10 mouse cellular contexts compared by ENCODE assay signal in genomic region chr2:116101221-116101620, GRCm38 (mm10). TPM values are rescaled to one million over a fixed set of nuclear protein-coding genes. Genes with fewer than 3 reads are reported as not detected.
DNase-seq lines count a peak whose midpoint lies in the region; ATAC-seq and TF ChIP-seq lines count a peak whose summit lies in the region.
"Had no signal": no experiment of that assay in that cellular context is flagged by ENCODE, and none has a peak within 500 bp of the region (broad histone marks: within the 10 kb centered on the region; RNA-seq: fewer than 3 reads in every experiment).

No protein-coding gene starts in this region.

- H3K27me3 ChIP-seq in kidney, embryonic 14.5 days (ENCODE audit: control insufficient read depth, insufficient read depth, low read length), result no peaks in the 10 kb centered on the region
- no peaks in the 10 kb centered on the region for H3K27me3 ChIP-seq in CH12.LX (replicated peaks)
- no peaks in the 10 kb centered on the region for H3K27me3 ChIP-seq in embryonic facial prominence, embryonic 10.5 days (replicated peaks; ENCODE audit: low read depth, poor library complexity, severe bottlenecking)
- 0 out of 2 replicates have a peak, but pooled peaks cover 5% of the 10 kb centered on the region for H3K27me3 ChIP-seq in limb, embryonic 10.5 days (ENCODE audit: low read depth, poor library complexity, severe bottlenecking)
- H3K27me3 ChIP-seq in hindbrain, embryonic 12.5 days, result no peaks in the 10 kb centered on the region
- H3K27me3 ChIP-seq: limb, embryonic 15.5 days; stomach, embryonic 15.5 days had no signal

- TF ChIP-seq RAD21 in CH12.LX (IDR thresholded peaks at IDR 0.05; ENCODE audit: low read depth, low read length), result peak; percentile 60

- in situ Hi-C loops in CH12.LX (cut with MboI; ENCODE audit: low pct_ligation_motif_present, low pct_unique_long_range_greater_than_20kb, low sequenced_read_pairs), result loop anchor here (10.0 kb wide), 1 partner anchor 586 kb away; no protein-coding TSS in a partner anchor

- dilution Hi-C loops in CH12.LX (cut with MboI; ENCODE audit: extremely low pct_ligation_motif_present, extremely low pct_unique_long_range_greater_than_20kb, low sequenced_read_pairs), result no loop called here

- peak; percentile 20 for DNase-seq in kidney, adult 11 months
- DNase-seq in CH12.LX (ENCODE audit: extremely low read depth) (peak; percentile 53), R1 (ENCODE audit: low read depth, low spot score) (peak; percentile 62)
- DNase-seq in embryonic facial prominence, embryonic 10.5 days (ENCODE audit: low spot score), result peak; percentile 66
- peak; percentile 72 for DNase-seq in limb, embryonic 10.5 days (ENCODE audit: low spot score)
- DNase-seq in retina, postnatal 7 days (ENCODE audit: low read depth, low spot score), result peak; percentile 14

- TF ChIP-seq POLR2A in CH12.LX (IDR thresholded peaks at IDR 0.05; ENCODE audit: low read depth, low read length), result no peak

- H3K36me3 ChIP-seq in kidney, embryonic 14.5 days (ENCODE audit: control insufficient read depth, insufficient read depth, low read length), result no peaks in the 10 kb centered on the region
- no peaks in the 10 kb centered on the region for H3K36me3 ChIP-seq in CH12.LX (replicated peaks in 1 of 2; ENCODE audit: control insufficient read depth in 1 of 2, insufficient read depth in 1 of 2, low read length in 1 of 2)
- H3K36me3 ChIP-seq in embryonic facial prominence, embryonic 10.5 days (replicated peaks), result no peaks in the 10 kb centered on the region
- H3K36me3 ChIP-seq in limb, embryonic 10.5 days, result no peaks in the 10 kb centered on the region
- H3K36me3 ChIP-seq in hindbrain, embryonic 12.5 days, result no peaks in the 10 kb centered on the region
- H3K36me3 ChIP-seq: limb, embryonic 15.5 days; stomach, embryonic 15.5 days had no signal

- no peaks in the 10 kb centered on the region for H3K79me2 ChIP-seq in CH12.LX (replicated peaks; ENCODE audit: control insufficient read depth, extremely low read depth, insufficient read depth, poor library complexity, severe bottlenecking)

- no peaks in the 10 kb centered on the region for H3K9me3 ChIP-seq in kidney, embryonic 14.5 days (ENCODE audit: control insufficient read depth, low read length)
- no peaks in the 10 kb centered on the region for H3K9me3 ChIP-seq in CH12.LX (replicated peaks; ENCODE audit: low read length)
- H3K9me3 ChIP-seq in embryonic facial prominence, embryonic 10.5 days, result no peaks in the 10 kb centered on the region
- no peaks in the 10 kb centered on the region for H3K9me3 ChIP-seq in limb, embryonic 10.5 days (replicated peaks)
- no peaks in the 10 kb centered on the region for H3K9me3 ChIP-seq in hindbrain, embryonic 12.5 days (replicated peaks)
- H3K9me3 ChIP-seq: limb, embryonic 15.5 days; stomach, embryonic 15.5 days had no signal

- H3K27ac ChIP-seq in kidney, embryonic 14.5 days (ENCODE audit: low read depth, low read length), result no peak overlapping the region
- no peak overlapping the region for H3K27ac ChIP-seq in CH12.LX (ENCODE audit: insufficient read depth, low read depth)
- H3K27ac ChIP-seq in embryonic facial prominence, embryonic 10.5 days (replicated peaks), result no peak overlapping the region
- no peak overlapping the region for H3K27ac ChIP-seq in limb, embryonic 10.5 days
- H3K27ac ChIP-seq in hindbrain, embryonic 12.5 days, result no peak overlapping the region
- H3K27ac ChIP-seq: limb, embryonic 15.5 days; stomach, embryonic 15.5 days had no signal

- no peak overlapping the region for H3K4me3 ChIP-seq in kidney, embryonic 14.5 days (ENCODE audit: low read length)
- H3K4me3 ChIP-seq in CH12.LX (replicated peaks in 1 of 3; ENCODE audit: low read depth in 2 of 3, low read length in 2 of 3, poor library complexity in 1 of 3), result no peak overlapping the region
- no peak overlapping the region for H3K4me3 ChIP-seq in embryonic facial prominence, embryonic 10.5 days
- no peak overlapping the region for H3K4me3 ChIP-seq in limb, embryonic 10.5 days
- no peak overlapping the region for H3K4me3 ChIP-seq in hindbrain, embryonic 12.5 days
- H3K4me3 ChIP-seq: limb, embryonic 15.5 days; stomach, embryonic 15.5 days had no signal

- no peaks in the 10 kb centered on the region for H3K4me1 ChIP-seq in kidney, embryonic 14.5 days (ENCODE audit: control insufficient read depth, insufficient read depth, low read length)
- H3K4me1 ChIP-seq in CH12.LX (ENCODE audit: control insufficient read depth in 1 of 2, insufficient read depth in 2 of 2), result no peaks in the 10 kb centered on the region; a peak in 1 of 4 replicates
- peaks cover 9% of the 10 kb centered on the region; the same call in 1 of the 2 replicates for H3K4me1 ChIP-seq in embryonic facial prominence, embryonic 10.5 days
- peaks cover 3% of the 10 kb centered on the region; the same call in 1 of the 2 replicates for H3K4me1 ChIP-seq in limb, embryonic 10.5 days
- H3K4me1 ChIP-seq in hindbrain, embryonic 12.5 days, result peaks cover 7% of the 10 kb centered on the region
- H3K4me1 ChIP-seq: limb, embryonic 15.5 days; stomach, embryonic 15.5 days had no signal

- H3K4me2 ChIP-seq in kidney, embryonic 14.5 days (replicated peaks; ENCODE audit: low read depth, low read length), result no peak overlapping the region
- no peak overlapping the region for H3K4me2 ChIP-seq in CH12.LX (ENCODE audit: insufficient read depth, low read depth, poor library complexity, severe bottlenecking)
- no peak overlapping the region for H3K4me2 ChIP-seq in hindbrain, embryonic 12.5 days (replicated peaks)
- H3K4me2 ChIP-seq: limb, embryonic 15.5 days; stomach, embryonic 15.5 days had no signal

- no peak for ATAC-seq in kidney, embryonic 14.5 days (ENCODE audit: low FRiP score, low TSS enrichment)
- ATAC-seq in hindbrain, embryonic 12.5 days (ENCODE audit: low FRiP score), result no peak

- no peak overlapping the region for H3K9ac ChIP-seq in kidney, embryonic 14.5 days (ENCODE audit: low read depth, low read length)
- H3K9ac ChIP-seq in CH12.LX (ENCODE audit: insufficient read depth, low read depth), result no peak overlapping the region
- H3K9ac ChIP-seq in hindbrain, embryonic 12.5 days, result no peak overlapping the region
- H3K9ac ChIP-seq: limb, embryonic 15.5 days; stomach, embryonic 15.5 days had no signal

- TF ChIP-seq EP300 in CH12.LX (IDR thresholded peaks at IDR 0.05; ENCODE audit: low read length), result no peak

- peak; percentile 55 to 71 for TF ChIP-seq CTCF in CH12.LX (conservative IDR thresholded peaks at IDR 0.05 in 1 of 2, IDR thresholded peaks at IDR 0.05 in 1 of 2; ENCODE audit: low read depth in 2 of 2, low read length in 2 of 2)

TF ChIP-seq in CH12.LX, 34 proteins besides CTCF, POLR2A, EP300 and RAD21:
- no peak for TF ChIP-seq HCFC1 (IDR thresholded peaks at IDR 0.05; ENCODE audit: low read depth, low read length)
- TF ChIP-seq SMC3 (IDR thresholded peaks at IDR 0.05; ENCODE audit: low read depth, low read length), result peak; percentile 34

RNA-seq across cellular contexts. Expression of gene Meis2, which starts 35.6 kb away (rescaled TPM):
- polyA plus RNA-seq in kidney, embryonic 14.5 days (2014; fragmentation: Nextera tagmentation; extraction: Ambion mirVana), result 111 and 112 TPM in 2 replicates
- total RNA-seq in CH12.LX (2012; rRNA removed) (not detected in 2 replicates), CH12.LX (2014; rRNA removed) (0.08 TPM in 1 of 2 replicates, not detected in the other)
- not detected in 2 replicates for polyA plus RNA-seq in CH12.LX (2012; ENCODE audit: insufficient read length, low read depth)
- polyA plus RNA-seq in embryonic facial prominence, embryonic 10.5 days (2016; fragmentation: Nextera tagmentation; extraction: Ambion mirVana), result 67.0 and 71.9 TPM in 2 replicates
- polyA plus RNA-seq in limb, embryonic 10.5 days (2016; fragmentation: Nextera tagmentation; extraction: Ambion mirVana), result 63.2 and 65.7 TPM in 2 replicates
- 130 and 155 TPM in 2 replicates for polyA plus RNA-seq in hindbrain, embryonic 12.5 days (2016; fragmentation: Nextera tagmentation; extraction: Ambion mirVana)

Comparison
In these comparisons a context has a peak if more than half of its experiments do, and no peak if none do; other contexts are left out.
1. DNase-seq: peak in every context shown above with its lines; median percentile 72 in limb, embryonic 10.5 days; 66 in embryonic facial prominence, embryonic 10.5 days; 62 in R1; 53 in CH12.LX; 20 in kidney, adult 11 months; 14 in retina, postnatal 7 days.
2. RNA of gene Meis2, which starts 35.6 kb away (polyA plus RNA-seq): 130 to 155 TPM in hindbrain, embryonic 12.5 days, 111 to 112 TPM in kidney, embryonic 14.5 days, 67.0 to 71.9 TPM in embryonic facial prominence, embryonic 10.5 days and 63.2 to 65.7 TPM in limb, embryonic 10.5 days; not detected in CH12.LX; every median in the first group is over 10 times any median in the second.